Mouse (Mus musculus): Measurements from ENCODE around the gene Mia3. TPM values are rescaled to one million over a fixed set of nuclear protein-coding genes. Genes with fewer than 3 reads are reported as not detected.
"Not testable (repeated sequence)": the region's sequence is repeated elsewhere in the genome, so short reads cannot be mapped to it uniquely, and the experiment has no call there.

Gene Mia3
- polyA plus RNA-seq, 1 experiment from 2014 or later: 76.2 TPM

- H3K9ac ChIP-seq (ENCODE audit: low read length): no peak overlapping the region
- no peak overlapping the region for H3K27ac ChIP-seq (replicated peaks in 1 of 2; ENCODE audit: control insufficient read depth in 1 of 2, insufficient read depth in 1 of 2, low read depth in 2 of 2, low read length in 2 of 2)
- H3K4me1 ChIP-seq (ENCODE audit: control insufficient read depth in 2 of 2, insufficient read depth in 2 of 2, low read length in 2 of 2): no peaks in the 10 kb centered on the region
- H3K4me3 ChIP-seq (ENCODE audit: control insufficient read depth in 1 of 2, insufficient read depth in 1 of 2, low read depth in 1 of 2, low read length in 2 of 2): no peak overlapping the region
- H3K9me3 ChIP-seq (ENCODE audit: control insufficient read depth, low read length): peaks cover 3% of the 10 kb centered on the region; the same call in 1 of the 2 replicates
- ATAC-seq (ENCODE audit: insufficient number of reproducible peaks, insufficient read depth, low FRiP score, low read depth): no peak
- 72% methylated on average over 5 of the region's 5 CpGs for WGBS
- H3K4me2 ChIP-seq (ENCODE audit: low read length): no peak overlapping the region
- H3K27me3 ChIP-seq (ENCODE audit: control insufficient read depth, insufficient read depth, low read length): peaks cover 18% of the 10 kb centered on the region; the same call in 1 of the 2 replicates
- no peaks in the 10 kb centered on the region for H3K36me3 ChIP-seq (ENCODE audit: control insufficient read depth, insufficient read depth, low read length)
Observed at GRCm38 (mm10) chr1:183381816-183382215, 12.5 kb upstream of the Mia3 start.

GRCm38 (mm10) chr1:183379376-183379775 lies 10.0 kb upstream of the Mia3 start:
- not testable (repeated sequence) for H3K27me3 ChIP-seq (ENCODE audit: control insufficient read depth, insufficient read depth, low read length); H3K4me2 ChIP-seq (ENCODE audit: low read length); ATAC-seq (ENCODE audit: insufficient number of reproducible peaks, insufficient read depth, low FRiP score, low read depth); H3K4me1 ChIP-seq (ENCODE audit: control insufficient read depth in 2 of 2, insufficient read depth in 2 of 2, low read length in 2 of 2); H3K4me3 ChIP-seq (ENCODE audit: control insufficient read depth in 1 of 2, insufficient read depth in 1 of 2, low read depth in 1 of 2, low read length in 2 of 2); H3K36me3 ChIP-seq (ENCODE audit: control insufficient read depth, insufficient read depth, low read length); H3K9ac ChIP-seq (ENCODE audit: low read length); H3K27ac ChIP-seq (replicated peaks in 1 of 2; ENCODE audit: control insufficient read depth in 1 of 2, insufficient read depth in 1 of 2, low read depth in 2 of 2, low read length in 2 of 2); H3K9me3 ChIP-seq (ENCODE audit: control insufficient read depth, low read length)
- WGBS: 84% methylated on average over 3 of the region's 3 CpGs

GRCm38 (mm10) chr1:183378321-183378941 lies 9.1 kb upstream of the Mia3 start:
- Histone ChIP-seq H3K9me3 (ENCODE audit: control insufficient read depth, low read length) (peaks cover 6% of the 10 kb centered on the region), H3K4me1 (ENCODE audit: control insufficient read depth in 2 of 2, insufficient read depth in 2 of 2, low read length in 2 of 2) (no peaks in the 10 kb centered on the region), H3K36me3 (ENCODE audit: control insufficient read depth, insufficient read depth, low read length) (no peaks in the 10 kb centered on the region), H3K9ac (ENCODE audit: low read length) (no peak overlapping the region), H3K27ac (replicated peaks in 1 of 2; ENCODE audit: control insufficient read depth in 1 of 2, insufficient read depth in 1 of 2, low read depth in 2 of 2, low read length in 2 of 2) (peak overlapping the region in 1 of 2 experiments; percentile 57; a peak in 3 of 4 replicates), H3K4me3 (ENCODE audit: control insufficient read depth in 1 of 2, insufficient read depth in 1 of 2, low read depth in 1 of 2, low read length in 2 of 2) (no peak overlapping the region), H3K27me3 (ENCODE audit: control insufficient read depth, insufficient read depth, low read length) (0 out of 2 replicates have a peak, but pooled peaks cover 1% of the 10 kb centered on the region), H3K4me2 (ENCODE audit: low read length) (no peak overlapping the region)
- ATAC-seq (ENCODE audit: insufficient number of reproducible peaks, insufficient read depth, low FRiP score, low read depth): 0 out of 2 replicates have a peak, but pooled peaks have one; percentile 43
- WGBS: 56% methylated on average over 10 of the region's 10 CpGs

- H3K9ac ChIP-seq (ENCODE audit: low read length): no peak overlapping the region
- no peaks in the 10 kb centered on the region for H3K4me1 ChIP-seq (ENCODE audit: control insufficient read depth in 2 of 2, insufficient read depth in 2 of 2, low read length in 2 of 2)
- 66% methylated on average over 4 of the region's 4 CpGs for WGBS
- H3K4me3 ChIP-seq (ENCODE audit: control insufficient read depth in 1 of 2, insufficient read depth in 1 of 2, low read depth in 1 of 2, low read length in 2 of 2): no peak overlapping the region
- ATAC-seq (ENCODE audit: insufficient number of reproducible peaks, insufficient read depth, low FRiP score, low read depth): no peak
- H3K4me2 ChIP-seq (ENCODE audit: low read length): no peak overlapping the region
- H3K9me3 ChIP-seq (ENCODE audit: control insufficient read depth, low read length): peaks cover 4% of the 10 kb centered on the region; the same call in 1 of the 2 replicates
- no peaks in the 10 kb centered on the region for H3K36me3 ChIP-seq (ENCODE audit: control insufficient read depth, insufficient read depth, low read length)
- no peak overlapping the region for H3K27ac ChIP-seq (replicated peaks in 1 of 2; ENCODE audit: control insufficient read depth in 1 of 2, insufficient read depth in 1 of 2, low read depth in 2 of 2, low read length in 2 of 2)
- H3K27me3 ChIP-seq (ENCODE audit: control insufficient read depth, insufficient read depth, low read length): no peaks in the 10 kb centered on the region
Observed at GRCm38 (mm10) chr1:183377045-183377444, 7.7 kb upstream of the Mia3 start.

GRCm38 (mm10) chr1:183374728-183375127 lies 5.4 kb upstream of the Mia3 start:
- H3K9ac ChIP-seq (ENCODE audit: low read length): no peak overlapping the region
- peaks cover 4% of the 10 kb centered on the region; the same call in 1 of the 2 replicates for H3K9me3 ChIP-seq (ENCODE audit: control insufficient read depth, low read length)
- WGBS: 72% methylated on average over 5 of the region's 5 CpGs
- no peak overlapping the region for H3K27ac ChIP-seq (replicated peaks in 1 of 2; ENCODE audit: control insufficient read depth in 1 of 2, insufficient read depth in 1 of 2, low read depth in 2 of 2, low read length in 2 of 2)
- H3K4me1 ChIP-seq (ENCODE audit: control insufficient read depth in 2 of 2, insufficient read depth in 2 of 2, low read length in 2 of 2): no peaks in the 10 kb centered on the region; a peak in 1 of 4 replicates
- no peaks in the 10 kb centered on the region for H3K27me3 ChIP-seq (ENCODE audit: control insufficient read depth, insufficient read depth, low read length)
- ATAC-seq (ENCODE audit: insufficient number of reproducible peaks, insufficient read depth, low FRiP score, low read depth): no peak
- no peak overlapping the region for H3K4me3 ChIP-seq (ENCODE audit: control insufficient read depth in 1 of 2, insufficient read depth in 1 of 2, low read depth in 1 of 2, low read length in 2 of 2)
- no peak overlapping the region for H3K4me2 ChIP-seq (ENCODE audit: low read length)
- H3K36me3 ChIP-seq (ENCODE audit: control insufficient read depth, insufficient read depth, low read length): no peaks in the 10 kb centered on the region

- 2% methylated on average over 55 of the region's 56 CpGs for WGBS
- Histone ChIP-seq H3K4me3 (ENCODE audit: control insufficient read depth in 1 of 2, insufficient read depth in 1 of 2, low read depth in 1 of 2, low read length in 2 of 2) (peak overlapping the region; percentile 88 to 95), H3K4me2 (ENCODE audit: low read length) (peak overlapping the region; percentile 95), H3K9me3 (ENCODE audit: control insufficient read depth, low read length) (no peaks in the 10 kb centered on the region), H3K36me3 (ENCODE audit: control insufficient read depth, insufficient read depth, low read length) (peaks cover 22% of the 10 kb centered on the region), H3K27ac (replicated peaks in 1 of 2; ENCODE audit: control insufficient read depth in 1 of 2, insufficient read depth in 1 of 2, low read depth in 2 of 2, low read length in 2 of 2) (peak overlapping the region; percentile 36 to 61; a peak in 3 of 4 replicates), H3K27me3 (ENCODE audit: control insufficient read depth, insufficient read depth, low read length) (no peaks in the 10 kb centered on the region), H3K9ac (ENCODE audit: low read length) (peak overlapping the region; percentile 88), H3K4me1 (ENCODE audit: control insufficient read depth in 2 of 2, insufficient read depth in 2 of 2, low read length in 2 of 2) (peaks cover 6 to 7% of the 10 kb centered on the region in 2 experiments; a peak in 3 of 4 replicates)
- peak; percentile 60; the same call in 1 of the 2 replicates for ATAC-seq (ENCODE audit: insufficient number of reproducible peaks, insufficient read depth, low FRiP score, low read depth)
Observed at GRCm38 (mm10) chr1:183368601-183369400, 552 bp downstream of the Mia3 start.

GRCm38 (mm10) chr1:183366361-183366760 lies 3.0 kb downstream of the Mia3 start:
- Histone ChIP-seq H3K9me3 (ENCODE audit: control insufficient read depth, low read length) (no peaks in the 10 kb centered on the region), H3K4me3 (ENCODE audit: control insufficient read depth in 1 of 2, insufficient read depth in 1 of 2, low read depth in 1 of 2, low read length in 2 of 2) (no peak overlapping the region), H3K27me3 (ENCODE audit: control insufficient read depth, insufficient read depth, low read length) (no peaks in the 10 kb centered on the region), H3K27ac (replicated peaks in 1 of 2; ENCODE audit: control insufficient read depth in 1 of 2, insufficient read depth in 1 of 2, low read depth in 2 of 2, low read length in 2 of 2) (no peak overlapping the region), H3K4me2 (ENCODE audit: low read length) (no peak overlapping the region), H3K9ac (ENCODE audit: low read length) (no peak overlapping the region), H3K4me1 (ENCODE audit: control insufficient read depth in 2 of 2, insufficient read depth in 2 of 2, low read length in 2 of 2) (peaks cover 6 to 7% of the 10 kb centered on the region in 2 experiments; a peak in 3 of 4 replicates), H3K36me3 (ENCODE audit: control insufficient read depth, insufficient read depth, low read length) (peaks cover 47% of the 10 kb centered on the region)
- ATAC-seq (ENCODE audit: insufficient number of reproducible peaks, insufficient read depth, low FRiP score, low read depth): no peak
- WGBS: 92% methylated on average over 5 of the region's 5 CpGs
